Mouse (Mus musculus): ENCODE results near the gene Wnt10b.

- TF ChIP-seq POLR2A (IDR thresholded peaks at IDR 0.05; ENCODE audit: borderline replicate concordance, low read depth, low read length) (peak; percentile 60; the same call in 1 of the 2 replicates), CTCF (IDR thresholded peaks at IDR 0.05; ENCODE audit: low read depth, low read length) (no peak)
Observed at GRCm38 (mm10) chr15:98727443-98728321, 50.3 kb downstream of the Wnt10b start, which contains the start of gene Fkbp11.
